Mouse (Mus musculus): ENCODE data around the gene Bnc2. TPM values are rescaled to one million over a fixed set of nuclear protein-coding genes. Genes with fewer than 3 reads are reported as not detected.
A peak's percentile ranks its signal among the peaks of the same experiment; 100 is the strongest.

Bnc2 gene
- polyA plus RNA-seq, 1 experiment from 2014 or later, result 4.4 TPM

GRCm38 (mm10) chr4:84623312-84623711, 51.8 kb downstream of the Bnc2 start:
- no peak overlapping the region for H3K4me3 ChIP-seq (replicated peaks; ENCODE audit: low read depth, low read length)
- no peaks in the 10 kb centered on the region for H3K9me3 ChIP-seq (replicated peaks; ENCODE audit: low read length)
- WGBS, result 33% methylated on average over 5 of the region's 5 CpGs
- no peak overlapping the region for H3K4me2 ChIP-seq (ENCODE audit: low read length)
- H3K27me3 ChIP-seq (ENCODE audit: insufficient read depth, low read length), result no peaks in the 10 kb centered on the region
- no peaks in the 10 kb centered on the region for H3K36me3 ChIP-seq (ENCODE audit: insufficient read depth, low read length)
- H3K9ac ChIP-seq (ENCODE audit: low read depth, low read length), result no peak overlapping the region
- ATAC-seq (replicated peaks; ENCODE audit: low FRiP score, low read depth) (no peak), DNase-seq (ENCODE audit: low spot score) (peak; percentile 34)
- H3K27ac ChIP-seq, result no peak overlapping the region
- H3K4me1 ChIP-seq (replicated peaks; ENCODE audit: insufficient read depth, low read length), result no peaks in the 10 kb centered on the region
- TF ChIP-seq CTCF (IDR thresholded peaks at IDR 0.05; ENCODE audit: low read depth), result no peak

- Histone ChIP-seq H3K27me3 (ENCODE audit: insufficient read depth, low read length) (no peaks in the 10 kb centered on the region), H3K4me1 (replicated peaks; ENCODE audit: insufficient read depth, low read length) (no peaks in the 10 kb centered on the region), H3K9ac (ENCODE audit: low read depth, low read length) (no peak overlapping the region), H3K27ac (no peak overlapping the region), H3K4me2 (ENCODE audit: low read length) (no peak overlapping the region), H3K36me3 (ENCODE audit: insufficient read depth, low read length) (no peaks in the 10 kb centered on the region), H3K9me3 (replicated peaks; ENCODE audit: low read length) (no peaks in the 10 kb centered on the region), H3K4me3 (replicated peaks; ENCODE audit: low read depth, low read length) (no peak overlapping the region)
- TF ChIP-seq CTCF (IDR thresholded peaks at IDR 0.05; ENCODE audit: low read depth), result no peak
- DNase-seq (ENCODE audit: low spot score), result no peak
- WGBS, result 83% methylated on average over 3 of the region's 3 CpGs
- no peak for ATAC-seq (replicated peaks; ENCODE audit: low FRiP score, low read depth)
Observed at GRCm38 (mm10) chr4:84621785-84622184, 53.3 kb downstream of the Bnc2 start.

GRCm38 (mm10) chr4:84609861-84610260, 65.2 kb downstream of the Bnc2 start:
- Histone ChIP-seq H3K27ac (no peak overlapping the region), H3K4me2 (ENCODE audit: low read length) (no peak overlapping the region), H3K9ac (ENCODE audit: low read depth, low read length) (no peak overlapping the region), H3K4me3 (replicated peaks; ENCODE audit: low read depth, low read length) (no peak overlapping the region), H3K9me3 (replicated peaks; ENCODE audit: low read length) (no peaks in the 10 kb centered on the region), H3K4me1 (replicated peaks; ENCODE audit: insufficient read depth, low read length) (no peaks in the 10 kb centered on the region), H3K27me3 (ENCODE audit: insufficient read depth, low read length) (no peaks in the 10 kb centered on the region), H3K36me3 (ENCODE audit: insufficient read depth, low read length) (no peaks in the 10 kb centered on the region)
- WGBS, result 19% methylated on average over 4 of the region's 4 CpGs
- no peak for ATAC-seq (replicated peaks; ENCODE audit: low FRiP score, low read depth)
- no peak for TF ChIP-seq CTCF (IDR thresholded peaks at IDR 0.05; ENCODE audit: low read depth)
- DNase-seq (ENCODE audit: low spot score), result peak; percentile 79

- H3K4me3 ChIP-seq (replicated peaks; ENCODE audit: low read depth, low read length), result no peak overlapping the region
- DNase-seq (ENCODE audit: low spot score) (no peak), ATAC-seq (replicated peaks; ENCODE audit: low FRiP score, low read depth) (no peak)
- TF ChIP-seq CTCF (IDR thresholded peaks at IDR 0.05; ENCODE audit: low read depth), result no peak
- no peak overlapping the region for H3K4me2 ChIP-seq (ENCODE audit: low read length)
- H3K9ac ChIP-seq (ENCODE audit: low read depth, low read length), result no peak overlapping the region
- no peaks in the 10 kb centered on the region for H3K36me3 ChIP-seq (ENCODE audit: insufficient read depth, low read length)
- H3K9me3 ChIP-seq (replicated peaks; ENCODE audit: low read length), result no peaks in the 10 kb centered on the region
- no peaks in the 10 kb centered on the region for H3K4me1 ChIP-seq (replicated peaks; ENCODE audit: insufficient read depth, low read length)
- H3K27me3 ChIP-seq (ENCODE audit: insufficient read depth, low read length), result no peaks in the 10 kb centered on the region
- H3K27ac ChIP-seq, result no peak overlapping the region
- 86% methylated on average over 1 of the region's 1 CpGs for WGBS
Observed at GRCm38 (mm10) chr4:84604461-84604860, 70.6 kb downstream of the Bnc2 start.

GRCm38 (mm10) chr4:84580260-84580952, 94.7 kb downstream of the Bnc2 start:
- ATAC-seq (replicated peaks; ENCODE audit: low FRiP score, low read depth) (no peak), DNase-seq (ENCODE audit: low spot score) (peak; percentile 78)
- Histone ChIP-seq H3K9me3 (replicated peaks; ENCODE audit: low read length) (no peaks in the 10 kb centered on the region), H3K27ac (no peak overlapping the region), H3K4me3 (replicated peaks; ENCODE audit: low read depth, low read length) (no peak overlapping the region), H3K9ac (ENCODE audit: low read depth, low read length) (no peak overlapping the region), H3K27me3 (ENCODE audit: insufficient read depth, low read length) (no peaks in the 10 kb centered on the region), H3K4me1 (replicated peaks; ENCODE audit: insufficient read depth, low read length) (no peaks in the 10 kb centered on the region), H3K4me2 (ENCODE audit: low read length) (no peak overlapping the region), H3K36me3 (ENCODE audit: insufficient read depth, low read length) (no peaks in the 10 kb centered on the region)
- no peak for TF ChIP-seq CTCF (IDR thresholded peaks at IDR 0.05; ENCODE audit: low read depth)
- WGBS, result 15% methylated on average over 6 of the region's 6 CpGs

- no peaks in the 10 kb centered on the region for H3K27me3 ChIP-seq (ENCODE audit: insufficient read depth, low read length)
- WGBS, result 78% methylated on average over 1 of the region's 1 CpGs
- DNase-seq (ENCODE audit: low spot score) (no peak), ATAC-seq (replicated peaks; ENCODE audit: low FRiP score, low read depth) (no peak)
- TF ChIP-seq CTCF (IDR thresholded peaks at IDR 0.05; ENCODE audit: low read depth), result no peak
- no peak overlapping the region for H3K4me3 ChIP-seq (replicated peaks; ENCODE audit: low read depth, low read length)
- no peak overlapping the region for H3K27ac ChIP-seq
- H3K4me2 ChIP-seq (ENCODE audit: low read length), result no peak overlapping the region
- no peaks in the 10 kb centered on the region for H3K36me3 ChIP-seq (ENCODE audit: insufficient read depth, low read length)
- no peaks in the 10 kb centered on the region for H3K4me1 ChIP-seq (replicated peaks; ENCODE audit: insufficient read depth, low read length)
- no peak overlapping the region for H3K9ac ChIP-seq (ENCODE audit: low read depth, low read length)
- H3K9me3 ChIP-seq (replicated peaks; ENCODE audit: low read length), result no peaks in the 10 kb centered on the region
Observed at GRCm38 (mm10) chr4:84578296-84578695, 96.8 kb downstream of the Bnc2 start.

GRCm38 (mm10) chr4:84566123-84566522, 109.0 kb downstream of the Bnc2 start:
- Histone ChIP-seq H3K4me1 (replicated peaks; ENCODE audit: insufficient read depth, low read length) (no peaks in the 10 kb centered on the region), H3K27me3 (ENCODE audit: insufficient read depth, low read length) (no peaks in the 10 kb centered on the region), H3K36me3 (ENCODE audit: insufficient read depth, low read length) (no peaks in the 10 kb centered on the region), H3K27ac (no peak overlapping the region), H3K9ac (ENCODE audit: low read depth, low read length) (no peak overlapping the region), H3K9me3 (replicated peaks; ENCODE audit: low read length) (no peaks in the 10 kb centered on the region), H3K4me3 (replicated peaks; ENCODE audit: low read depth, low read length) (no peak overlapping the region), H3K4me2 (ENCODE audit: low read length) (no peak overlapping the region)
- DNase-seq (ENCODE audit: low spot score), result peak; percentile 20
- WGBS, result 44% methylated on average over 8 of the region's 8 CpGs
- ATAC-seq (replicated peaks; ENCODE audit: low FRiP score, low read depth), result no peak
- no peak for TF ChIP-seq CTCF (IDR thresholded peaks at IDR 0.05; ENCODE audit: low read depth)

Data from kidney, postnatal 0 days (tissue).